Mouse (Mus musculus) liver, adult 2 months (tissue): ENCODE data around the gene Sub1.

Source experiments
- CTCF ChIP-seq: fragments of 200-500 bp; IDR thresholded peaks from 2 replicates; pipeline ENCODE4 v1.5.1; 2011; ENCODE audit warnings: low read depth, low read length, control low read depth
- POLR2A ChIP-seq: fragments of 200-500 bp; IDR thresholded peaks from 2 replicates; pipeline ENCODE4 v1.6.1; 2011; ENCODE audit warnings: low read length, control low read depth; ENCODE audit not compliant: insufficient read depth; ENCODE audit errors: extremely low read depth

- TF ChIP-seq POLR2A = no peak
- no peak for TF ChIP-seq CTCF
Measured at GRCm38 (mm10) chr15:12008894-12009293, 12.1 kb upstream of the Sub1 start.
